Mouse (Mus musculus) layer of hippocampus, adult 8-10 months (tissue): ENCODE measurements around the gene Bmi1. TPM values are rescaled to one million over a fixed set of nuclear protein-coding genes. Genes with fewer than 3 reads are reported as not detected.

Experiments used
- DNase-seq, 2 experiments: peaks; one replicate each; pipeline ENCODE4 v3.0.0; 2022; ENCODE audit warnings: low spot score in 2 of 2
- total RNA-seq, 4 experiments: library from RNA; stranded (reverse); gene quantifications; 2 replicates each; pipeline ENCODE4 v1.2.4; 2022

The Bmi1 gene
- total RNA-seq, 4 experiments from 2014 or later, result 55.9 to 66.7 (median 60.8) TPM

- DNase-seq, result no peak
Measured at GRCm38 (mm10) chr2:18722208-18722830, 45.5 kb downstream of the Bmi1 start.

- no peak for DNase-seq
Measured at GRCm38 (mm10) chr2:18724462-18724861, 47.6 kb downstream of the Bmi1 start.

GRCm38 (mm10) chr2:18725880-18726279 is 49.1 kb downstream of the Bmi1 start:
- no peak for DNase-seq

- DNase-seq, result no peak
Measured at GRCm38 (mm10) chr2:18731718-18732117, 54.9 kb downstream of the Bmi1 start.

GRCm38 (mm10) chr2:18734394-18735127 is 57.7 kb downstream of the Bmi1 start:
- DNase-seq, result no peak

Other genes with a start within 250 kb of the Bmi1 start
- 10 to 100 TPM; 94.2 to 98.6 (median 97.3) TPM for gene Commd3, start 4.6 kb upstream of the Bmi1 start, total RNA-seq
- 10 to 100 TPM in 2 of 4 experiments, 1 to 10 TPM in 2; 8.6 to 12.0 (median 9.5) TPM for gene Spag6, start 17.0 kb downstream of the Bmi1 start, total RNA-seq